Mouse (Mus musculus): ENCODE results near the gene Grk6. TPM values are rescaled to one million over a fixed set of nuclear protein-coding genes. Genes with fewer than 3 reads are reported as not detected.

The Grk6 gene
- polyA plus RNA-seq, 1 experiment = 75.3 TPM

DNA sequence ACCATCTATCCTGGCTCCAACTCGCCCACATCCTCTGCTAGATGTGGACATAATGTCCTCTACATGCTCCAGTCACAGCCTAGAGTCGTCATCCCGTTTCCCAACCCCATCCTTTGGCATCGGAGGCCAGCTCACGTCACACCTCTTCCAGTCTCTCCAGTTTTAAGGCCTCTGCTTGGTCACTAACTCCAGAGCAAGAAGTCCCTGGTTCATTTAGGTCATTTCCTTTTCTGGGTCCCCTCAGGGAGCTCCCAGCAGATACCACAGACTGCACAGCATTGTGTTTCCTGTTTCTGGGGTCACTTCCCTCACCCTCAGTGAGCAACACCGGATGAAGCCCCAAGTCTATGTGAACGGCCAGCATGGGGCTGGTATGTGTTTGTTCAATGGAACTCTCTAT is 34.1 kb downstream of the Grk6 start:
- H3K4me3 ChIP-seq (ENCODE audit: insufficient read depth, low read length) = no peak overlapping the region
- H3K4me1 ChIP-seq (ENCODE audit: control insufficient read depth, insufficient read depth, low read length) = peaks cover 6% of the 10 kb centered on the region; the same call in 1 of the 2 replicates
- no peak overlapping the region; the same call in 1 of the 2 replicates for H3K27ac ChIP-seq (ENCODE audit: insufficient read depth, low read length)
- TF ChIP-seq CTCF (IDR thresholded peaks at IDR 0.05; ENCODE audit: extremely low read depth, insufficient read depth, low read length) = no peak
- no peak for TF ChIP-seq POLR2A (IDR thresholded peaks at IDR 0.05; ENCODE audit: extremely low read depth, insufficient read depth, low read length)

DNA sequence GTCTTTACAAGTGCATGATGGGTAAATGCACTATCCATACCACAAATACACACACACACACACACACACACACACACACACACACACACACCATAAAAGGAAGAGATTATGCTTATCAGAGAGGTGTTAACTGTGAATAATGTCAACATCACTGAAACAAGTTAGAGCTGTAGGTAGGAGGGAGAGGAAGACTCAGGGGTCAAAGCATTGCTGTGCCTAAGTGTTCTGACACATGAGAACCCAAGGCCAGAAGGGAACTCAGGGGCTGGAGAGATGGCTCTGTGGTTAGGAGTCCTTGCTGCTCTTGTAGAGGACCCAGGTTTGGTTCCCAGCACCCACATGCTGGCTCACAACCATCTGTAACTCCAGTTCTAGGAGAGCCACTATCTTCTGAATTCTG is 35.1 kb downstream of the Grk6 start:
- no peak overlapping the region for H3K27ac ChIP-seq (ENCODE audit: insufficient read depth, low read length)
- TF ChIP-seq CTCF (IDR thresholded peaks at IDR 0.05; ENCODE audit: extremely low read depth, insufficient read depth, low read length) (no peak), POLR2A (IDR thresholded peaks at IDR 0.05; ENCODE audit: extremely low read depth, insufficient read depth, low read length) (no peak)
- H3K4me3 ChIP-seq (ENCODE audit: insufficient read depth, low read length) = no peak overlapping the region
- H3K4me1 ChIP-seq (ENCODE audit: control insufficient read depth, insufficient read depth, low read length) = peaks cover 5% of the 10 kb centered on the region; the same call in 1 of the 2 replicates

DNA sequence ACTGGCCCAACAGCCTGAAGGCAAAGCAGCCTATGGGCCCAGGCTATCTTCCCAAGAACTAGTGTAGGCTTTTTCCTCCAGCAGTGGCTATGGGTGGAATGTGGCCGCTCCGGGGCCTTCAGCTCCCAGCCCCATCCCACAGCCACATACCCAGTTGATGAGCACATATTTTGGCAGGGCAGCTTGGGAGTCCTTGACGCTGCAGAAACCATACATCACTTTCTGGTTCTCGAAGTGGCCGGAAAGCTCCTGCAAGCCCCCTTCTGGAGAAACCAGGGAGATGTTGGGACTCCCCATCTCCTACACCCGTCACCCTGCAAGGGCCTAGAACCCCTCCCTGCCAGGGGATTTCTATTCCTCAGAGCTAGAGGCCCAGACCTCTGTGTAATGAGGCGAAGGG is 37.7 kb downstream of the Grk6 start:
- Histone ChIP-seq H3K27ac (ENCODE audit: insufficient read depth, low read length) (no peak overlapping the region), H3K4me3 (ENCODE audit: insufficient read depth, low read length) (peak overlapping the region; percentile 68; the same call in 1 of the 2 replicates), H3K4me1 (ENCODE audit: control insufficient read depth, insufficient read depth, low read length) (0 out of 2 replicates have a peak, but pooled peaks cover 3% of the 10 kb centered on the region)
- no peak for TF ChIP-seq CTCF (IDR thresholded peaks at IDR 0.05; ENCODE audit: extremely low read depth, insufficient read depth, low read length)
- no peak for TF ChIP-seq POLR2A (IDR thresholded peaks at IDR 0.05; ENCODE audit: extremely low read depth, insufficient read depth, low read length)

DNA sequence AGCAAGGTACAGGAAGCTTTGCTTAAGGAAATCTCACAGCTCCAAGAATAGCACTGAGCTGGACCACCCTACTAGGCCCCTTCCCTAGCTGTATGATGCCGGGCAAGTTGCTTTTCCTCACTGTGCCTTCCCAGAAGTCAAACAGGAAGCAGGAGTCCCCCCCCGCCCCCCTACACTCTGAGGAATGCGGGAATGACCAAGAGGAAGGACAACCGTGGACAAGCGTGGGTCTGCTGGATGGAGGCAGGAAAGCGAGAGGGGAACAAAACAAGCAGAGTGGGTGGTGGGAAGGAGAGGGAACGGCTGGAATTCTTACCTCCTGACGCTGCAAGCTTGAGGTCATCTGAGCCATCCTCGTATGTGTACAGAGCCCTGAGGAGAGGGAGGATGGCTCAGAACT is 38.2 kb downstream of the Grk6 start:
- Histone ChIP-seq H3K4me3 (ENCODE audit: insufficient read depth, low read length) (peak overlapping the region; percentile 68), H3K4me1 (ENCODE audit: control insufficient read depth, insufficient read depth, low read length) (0 out of 2 replicates have a peak, but pooled peaks cover 3% of the 10 kb centered on the region), H3K27ac (ENCODE audit: insufficient read depth, low read length) (peak overlapping the region; percentile 74)
- TF ChIP-seq CTCF (IDR thresholded peaks at IDR 0.05; ENCODE audit: extremely low read depth, insufficient read depth, low read length) = no peak
- no peak for TF ChIP-seq POLR2A (IDR thresholded peaks at IDR 0.05; ENCODE audit: extremely low read depth, insufficient read depth, low read length)

DNA sequence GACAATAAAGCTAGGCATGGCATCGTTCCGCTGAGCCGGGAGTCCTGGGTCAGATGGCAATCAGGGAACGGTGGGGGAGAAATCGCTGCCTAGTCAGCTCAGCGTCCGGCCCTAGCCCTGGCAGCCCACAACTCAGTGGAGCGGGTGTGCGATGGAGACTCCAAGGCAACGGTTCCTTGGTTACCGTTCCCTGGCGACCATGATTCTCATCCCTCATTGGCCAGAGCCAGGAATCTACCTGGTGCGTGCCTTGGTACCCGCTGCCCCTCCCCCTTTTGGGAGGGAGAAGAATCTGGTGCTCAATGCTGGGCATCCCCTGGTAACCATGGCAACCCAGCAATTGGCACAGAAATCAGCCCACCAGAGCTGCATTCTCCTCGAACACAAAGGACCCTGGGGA is 38.7 kb downstream of the Grk6 start:
- 0 out of 2 replicates have a peak, but pooled peaks cover 3% of the 10 kb centered on the region for H3K4me1 ChIP-seq (ENCODE audit: control insufficient read depth, insufficient read depth, low read length)
- peak; percentile 70; the same call in 1 of the 2 replicates for TF ChIP-seq POLR2A (IDR thresholded peaks at IDR 0.05; ENCODE audit: extremely low read depth, insufficient read depth, low read length)
- TF ChIP-seq CTCF (IDR thresholded peaks at IDR 0.05; ENCODE audit: extremely low read depth, insufficient read depth, low read length) = no peak

DNA sequence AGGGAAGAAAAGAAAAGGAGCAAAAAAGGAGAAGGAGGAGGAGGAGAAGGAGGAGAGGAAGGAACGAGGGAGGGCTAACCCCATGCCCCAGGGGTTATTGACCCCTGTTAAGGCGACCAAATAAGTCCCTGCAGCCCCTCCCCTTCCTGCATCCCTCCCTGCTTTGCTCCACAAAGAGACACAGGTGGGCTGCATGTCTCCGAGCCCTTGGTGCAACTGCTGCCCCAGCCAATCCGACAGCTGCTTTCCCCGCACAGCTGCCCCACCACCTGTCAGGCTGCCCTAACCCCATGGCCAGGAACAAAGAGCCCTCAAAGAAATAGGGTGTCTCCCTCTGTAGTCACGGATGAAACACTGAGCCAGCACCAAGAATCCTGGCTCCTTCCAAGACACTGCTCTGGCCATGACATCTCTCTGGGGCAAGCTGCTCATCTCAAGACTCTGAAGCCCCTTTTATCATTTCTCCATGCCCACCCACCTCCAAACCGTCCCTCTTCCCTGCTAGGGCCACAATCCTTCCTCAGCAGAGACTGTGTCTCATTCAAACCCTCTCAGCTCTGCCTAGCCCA is 39.7 kb downstream of the Grk6 start:
- H3K27ac ChIP-seq (ENCODE audit: insufficient read depth, low read length) = peak overlapping the region; percentile 83
- TF ChIP-seq POLR2A (IDR thresholded peaks at IDR 0.05; ENCODE audit: extremely low read depth, insufficient read depth, low read length) (0 out of 2 replicates have a peak, but pooled peaks have one; percentile 11), CTCF (IDR thresholded peaks at IDR 0.05; ENCODE audit: extremely low read depth, insufficient read depth, low read length) (no peak)
- no peaks in the 10 kb centered on the region for H3K4me1 ChIP-seq (ENCODE audit: control insufficient read depth, insufficient read depth, low read length)
- peak overlapping the region; percentile 68 for H3K4me3 ChIP-seq (ENCODE audit: insufficient read depth, low read length)

More for the DNA sequence above, 38.7 kb downstream of the Grk6 start:
- Histone ChIP-seq H3K4me3 (ENCODE audit: insufficient read depth, low read length) (peak overlapping the region; percentile 68), H3K27ac (ENCODE audit: insufficient read depth, low read length) (peak overlapping the region; percentile 83)

DNA sequence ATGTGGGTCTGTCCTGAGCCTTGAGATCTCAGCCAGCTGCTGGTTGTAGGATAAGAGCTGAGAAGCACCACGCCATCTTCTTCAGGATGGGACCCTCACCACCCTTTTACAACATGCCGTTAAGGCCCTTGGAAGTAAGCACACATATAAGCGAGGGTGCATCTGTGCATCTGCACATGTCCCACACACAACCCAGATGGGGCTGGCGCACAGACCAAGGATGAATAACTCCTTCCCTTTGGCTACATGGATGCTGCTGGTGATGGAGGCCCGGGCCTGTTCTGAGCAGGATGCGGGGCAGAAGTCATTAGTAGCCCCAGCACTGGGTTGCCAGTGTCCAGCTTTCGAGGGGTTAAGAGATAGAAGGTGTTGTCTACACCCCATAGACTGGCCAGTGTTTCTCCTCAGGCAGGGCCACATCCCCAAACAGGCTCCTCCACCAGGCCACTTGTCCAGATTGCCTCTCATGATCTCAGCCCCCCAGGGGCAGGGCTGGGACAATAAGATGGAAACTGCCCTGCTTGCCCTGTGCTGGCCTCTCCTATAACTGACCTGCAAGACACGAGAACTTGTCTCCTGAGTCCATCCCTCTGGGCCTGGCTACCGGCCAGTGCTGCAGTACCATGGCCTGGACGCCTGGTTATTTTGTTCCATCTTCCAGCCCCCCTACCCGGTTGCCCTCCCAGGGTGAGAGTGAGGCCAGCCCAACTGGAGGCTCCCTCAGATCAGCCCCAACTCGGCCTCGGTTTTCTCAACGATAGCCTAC is 41.3 kb downstream of the Grk6 start:
- Histone ChIP-seq H3K4me1 (ENCODE audit: control insufficient read depth, insufficient read depth, low read length) (no peaks in the 10 kb centered on the region), H3K27ac (ENCODE audit: insufficient read depth, low read length) (0 out of 2 replicates have a peak overlapping the region, but pooled peaks have one; percentile 80), H3K4me3 (ENCODE audit: insufficient read depth, low read length) (peak overlapping the region; percentile 68)
- TF ChIP-seq POLR2A (IDR thresholded peaks at IDR 0.05; ENCODE audit: extremely low read depth, insufficient read depth, low read length) (no peak), CTCF (IDR thresholded peaks at IDR 0.05; ENCODE audit: extremely low read depth, insufficient read depth, low read length) (no peak)

DNA sequence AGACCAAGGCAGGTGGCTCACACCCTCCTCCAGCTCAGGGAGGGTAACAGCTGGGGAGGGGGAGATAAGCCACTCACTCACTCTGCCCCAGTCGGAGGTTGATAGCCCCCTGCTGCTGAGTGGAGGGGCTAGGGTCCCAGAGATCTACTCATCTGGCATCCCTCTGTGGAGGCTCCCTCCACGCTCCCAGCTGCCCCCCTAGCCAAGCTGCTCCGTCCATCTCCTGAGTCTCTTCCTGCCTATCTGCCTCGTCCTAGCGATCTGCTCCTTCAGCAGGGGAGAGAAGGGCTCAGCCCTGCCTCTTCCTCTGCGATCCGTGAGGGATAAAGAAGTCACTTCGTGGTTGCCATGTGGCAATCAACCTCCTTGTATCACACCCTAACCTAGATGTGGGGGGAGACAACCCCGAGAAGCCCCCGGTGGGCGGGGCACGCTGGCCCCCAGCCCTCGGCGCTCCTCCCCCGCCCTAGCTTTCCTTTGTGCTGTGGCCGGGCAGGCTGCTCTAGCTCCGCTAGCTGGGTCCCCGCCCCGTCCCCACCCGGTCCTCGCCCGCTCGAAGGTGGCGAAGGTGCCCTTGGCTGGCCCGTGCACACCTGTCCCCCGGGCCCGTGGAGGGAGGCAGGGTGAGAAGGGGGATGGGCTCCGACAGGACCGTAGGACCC is 42.2 kb downstream of the Grk6 start:
- TF ChIP-seq CTCF (IDR thresholded peaks at IDR 0.05; ENCODE audit: extremely low read depth, insufficient read depth, low read length) (no peak), POLR2A (IDR thresholded peaks at IDR 0.05; ENCODE audit: extremely low read depth, insufficient read depth, low read length) (0 out of 2 replicates have a peak, but pooled peaks have one; percentile 38)
- H3K4me1 ChIP-seq (ENCODE audit: control insufficient read depth, insufficient read depth, low read length) = no peaks in the 10 kb centered on the region
- H3K4me3 ChIP-seq (ENCODE audit: insufficient read depth, low read length) = peak overlapping the region; percentile 68
- H3K27ac ChIP-seq (ENCODE audit: insufficient read depth, low read length) = peak overlapping the region; percentile 80

All from cortical plate, adult 2 months (tissue).